Mouse (Mus musculus) embryonic stem cell, embryonic (primary cell): Measurements from ENCODE around the gene Gm47996.

Experiments
- CTCF ChIA-PET, 4 experiments: fragments of 300-600 bp in 2 of 4; fragments of 350-600 bp in 2 of 4; sonication (Branson Sonifier 250); formaldehyde crosslinking; loops; one replicate each; lab custom pipeline; 2022; ENCODE audit warnings: inconsistent platforms in 2 of 4; lab: Charles Lee
- POLR2A ChIA-PET, 4 experiments: fragments of 300-600 bp in 2 of 4; fragments of 350-600 bp in 2 of 4; sonication (Branson Sonifier 250); formaldehyde crosslinking; loops; one replicate each; lab custom pipeline; 2022; ENCODE audit warnings: antibody characterized with exemption in 4 of 4, inconsistent platforms in 1 of 4; lab: Charles Lee

Gm47996 gene

DNA sequence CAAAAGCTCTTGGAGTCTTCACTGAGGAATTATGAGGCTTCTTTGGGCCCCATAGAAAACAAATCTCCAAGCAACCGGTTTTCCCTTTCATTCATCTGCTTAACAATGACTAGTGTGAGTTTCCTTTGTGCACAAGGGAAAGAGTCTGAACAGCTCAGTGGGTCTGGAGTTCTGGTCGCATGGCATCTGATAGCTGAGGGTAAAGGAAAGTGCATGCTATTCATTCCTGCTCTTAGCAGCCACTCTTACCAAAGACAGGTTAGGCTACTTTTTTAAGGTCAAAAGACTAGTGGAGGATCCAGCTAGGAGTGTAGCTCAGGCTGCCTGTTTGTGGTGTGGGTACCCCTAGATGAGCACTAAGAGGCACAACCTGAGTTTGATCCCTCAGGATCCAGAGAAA, 25.6 kb downstream of the Gm47996 start:
- CTCF ChIA-PET = interaction anchor here in 1 of 4 experiments (0.7 kb wide), 1 partner anchor 48 kb away, joined by 3 read pairs; no protein-coding TSS in a partner anchor

DNA sequence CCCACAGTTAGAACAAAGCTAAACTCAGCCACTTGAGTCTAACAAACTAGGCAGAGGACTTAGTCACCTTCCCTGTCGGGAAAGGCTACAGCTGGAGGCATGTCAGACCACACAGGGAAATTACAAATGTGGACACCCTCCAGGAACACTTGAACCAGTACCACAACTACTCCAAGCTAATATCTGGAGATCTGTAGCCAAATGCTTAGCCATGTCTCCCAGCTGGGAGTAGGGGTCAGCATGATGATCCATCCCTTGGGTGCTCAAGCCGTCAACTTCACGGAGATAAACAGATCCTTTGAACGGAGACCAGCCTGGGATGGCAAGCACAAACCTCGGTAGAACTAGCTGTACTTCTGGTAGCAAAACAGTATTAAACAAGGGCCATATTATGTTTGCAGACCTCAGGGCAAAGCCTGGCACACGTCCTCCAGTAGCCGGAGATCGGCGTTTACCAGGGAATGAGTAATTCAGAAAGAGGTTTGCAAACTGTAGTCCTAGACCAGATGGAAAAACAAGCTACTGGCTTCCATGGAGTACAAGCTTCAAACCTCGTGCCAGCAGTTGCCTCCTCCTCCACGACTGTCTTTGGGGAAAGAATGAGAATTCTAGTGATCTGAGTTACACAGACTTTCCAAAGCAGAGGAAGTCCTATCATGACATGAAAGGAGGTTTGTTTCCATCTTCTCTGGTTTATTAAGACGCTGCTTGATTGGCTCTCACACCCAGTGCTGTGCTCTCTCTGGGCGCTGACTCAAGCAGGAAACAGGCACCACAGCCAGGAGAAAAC, 26.4 kb downstream of the Gm47996 start:
- POLR2A ChIA-PET = interaction anchor here (0.5 to 2.8 kb wide), 19 partner anchors 8 to 149 kb away, joined by 3 to 11 read pairs (median 3); partner anchors contain the start of gene Ivns1abp (in 3 of the 4)
- CTCF ChIA-PET = interaction anchor here in 1 of 4 experiments (0.7 kb wide), 1 partner anchor 10 kb away, joined by 3 read pairs; no protein-coding TSS in a partner anchor

More for the DNA sequence above, 25.6 kb downstream of the Gm47996 start:
- POLR2A ChIA-PET = interaction anchor here in 3 of 4 experiments (0.7 to 2.8 kb wide), 12 partner anchors 9 to 112 kb away, joined by 3 to 11 read pairs (median 3); partner anchors contain the start of gene Ivns1abp (in 3 of the 3)

GRCm38 (mm10) chr1:151237780-151238179, 27.8 kb downstream of the Gm47996 start:
- CTCF ChIA-PET = no interaction called here

DNA sequence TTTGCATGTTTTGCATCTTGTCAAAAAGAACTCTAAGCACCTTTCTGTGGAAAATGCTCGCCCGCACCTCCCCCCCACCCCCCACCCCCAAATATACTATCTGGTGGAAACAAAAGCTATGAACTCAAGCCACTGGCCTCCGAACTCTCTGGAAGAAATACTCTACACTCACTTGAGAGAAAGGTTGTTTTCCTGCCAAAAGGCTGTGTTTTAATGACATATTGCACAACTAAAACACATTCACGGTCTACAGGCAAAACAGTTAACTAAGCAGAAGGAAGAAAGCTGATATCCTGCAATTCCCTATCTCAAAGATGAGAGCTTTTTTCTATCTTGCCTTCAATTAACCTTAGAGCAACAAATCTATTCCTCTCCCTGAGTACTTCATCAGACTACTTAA, 33.4 kb downstream of the Gm47996 start:
- ChIA-PET CTCF (interaction anchor here in 1 of 4 experiments (0.5 kb wide), 1 partner anchor 77 kb away, joined by 6 read pairs; no protein-coding TSS in a partner anchor), POLR2A (interaction anchor here in 1 of 4 experiments (1.3 kb wide), 1 partner anchor 29 kb away, joined by 3 read pairs; no protein-coding TSS in a partner anchor)

More at GRCm38 (mm10) chr1:151237780-151238179, 27.8 kb downstream of the Gm47996 start:
- POLR2A ChIA-PET = interaction anchor here in 1 of 4 experiments (1.4 to 1.7 kb wide), 2 partner anchors 14 to 106 kb away, joined by 3 read pairs; partner anchors contain the start of gene Ivns1abp

- ChIA-PET POLR2A (interaction anchor here in 2 of 4 experiments (0.6 to 2.1 kb wide), 5 partner anchors 8 to 168 kb away, joined by 3 to 9 read pairs (median 4); partner anchors contain the start of gene Ivns1abp (in 1 of the 2)), CTCF (interaction anchor here in 3 of 4 experiments (0.5 to 2.2 kb wide), 3 partner anchors 76 to 704 kb away, joined by 3 to 6 read pairs (median 5); no protein-coding TSS in a partner anchor)
Measured at GRCm38 (mm10) chr1:151244013-151244412, 34.1 kb downstream of the Gm47996 start.

GRCm38 (mm10) chr1:151244761-151245160, 34.8 kb downstream of the Gm47996 start:
- CTCF ChIA-PET = interaction anchor here in 2 of 4 experiments (0.6 to 2.2 kb wide), 2 partner anchors 165 to 167 kb away, joined by 5 to 11 read pairs; no protein-coding TSS in a partner anchor
- POLR2A ChIA-PET = interaction anchor here in 3 of 4 experiments (0.6 to 2.1 kb wide), 14 partner anchors 9 to 771 kb away, joined by 3 to 9 read pairs (median 3); partner anchors contain the start of gene Ivns1abp (in 1 of the 3)

- POLR2A ChIA-PET = interaction anchor here in 3 of 4 experiments (0.6 to 2.1 kb wide), 14 partner anchors 9 to 771 kb away, joined by 3 to 9 read pairs (median 3); no protein-coding TSS in a partner anchor
Measured at GRCm38 (mm10) chr1:151245165-151245564, 35.2 kb downstream of the Gm47996 start.

GRCm38 (mm10) chr1:151245846-151246245, 35.9 kb downstream of the Gm47996 start:
- ChIA-PET CTCF (interaction anchor here in 2 of 4 experiments (0.8 to 2.2 kb wide), 2 partner anchors 10 to 167 kb away, joined by 3 to 5 read pairs; no protein-coding TSS in a partner anchor), POLR2A (interaction anchor here in 3 of 4 experiments (0.6 to 2.1 kb wide), 8 partner anchors 10 to 367 kb away, joined by 3 to 9 read pairs (median 4); no protein-coding TSS in a partner anchor)

More at GRCm38 (mm10) chr1:151245165-151245564, 35.2 kb downstream of the Gm47996 start:
- CTCF ChIA-PET = interaction anchor here in 2 of 4 experiments (0.6 to 2.2 kb wide), 2 partner anchors 166 to 167 kb away, joined by 5 to 11 read pairs; no protein-coding TSS in a partner anchor

- ChIA-PET POLR2A (interaction anchor here in 3 of 4 experiments (0.6 to 2.7 kb wide), 10 partner anchors 8 to 395 kb away, joined by 3 to 11 read pairs (median 4); partner anchors contain the start of gene Ivns1abp (in 2 of the 3)), CTCF (no interaction called here)
Measured at GRCm38 (mm10) chr1:151250109-151250508, 40.2 kb downstream of the Gm47996 start.

- ChIA-PET CTCF (interaction anchor here in 2 of 4 experiments (0.6 to 0.7 kb wide), 2 partner anchors 56 to 70 kb away, joined by 4 read pairs; no protein-coding TSS in a partner anchor), POLR2A (interaction anchor here in 3 of 4 experiments (0.6 to 2.7 kb wide), 13 partner anchors 8 to 394 kb away, joined by 3 to 11 read pairs (median 4); partner anchors contain the start of gene Ivns1abp (in 2 of the 3))
Measured at GRCm38 (mm10) chr1:151250529-151251193, 40.7 kb downstream of the Gm47996 start.

GRCm38 (mm10) chr1:151251194-151252010, 41.5 kb downstream of the Gm47996 start:
- ChIA-PET POLR2A (interaction anchor here in 3 of 4 experiments (0.8 to 2.7 kb wide), 11 partner anchors 8 to 249 kb away, joined by 3 to 11 read pairs (median 5); partner anchors contain the start of genes Ivns1abp (in 1 of the 3) and Rnf2 (in 1 of the 3)), CTCF (interaction anchor here in 2 of 4 experiments (0.6 to 0.7 kb wide), 2 partner anchors 55 to 71 kb away, joined by 4 read pairs; no protein-coding TSS in a partner anchor)

DNA sequence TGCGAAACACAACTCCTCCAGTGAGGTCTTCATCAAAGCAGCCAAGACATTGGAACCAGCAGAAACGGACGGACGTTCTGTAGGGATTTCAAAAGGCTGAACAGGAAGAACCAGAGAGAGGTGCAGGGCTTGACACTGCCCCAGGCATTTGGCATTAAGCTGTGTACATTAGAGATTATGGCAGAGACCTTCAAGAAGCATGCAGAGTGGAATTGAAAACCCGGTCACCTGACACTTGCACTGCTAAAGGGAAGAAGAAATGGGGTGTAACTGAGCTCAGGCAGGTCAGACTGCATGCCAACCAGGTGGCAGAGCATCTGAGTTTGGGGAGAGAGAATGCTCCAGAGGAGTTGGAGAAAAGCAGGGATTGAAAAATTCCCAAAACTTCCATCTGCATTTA, 45.5 kb downstream of the Gm47996 start:
- ChIA-PET POLR2A (interaction anchor here in 1 of 4 experiments (1.2 kb wide), 1 partner anchor 11 kb away, joined by 3 read pairs; no protein-coding TSS in a partner anchor), CTCF (interaction anchor here in 2 of 4 experiments (0.6 to 1.0 kb wide), 2 partner anchors 9 to 89 kb away, joined by 3 read pairs; no protein-coding TSS in a partner anchor)

GRCm38 (mm10) chr1:151258090-151258954, 48.4 kb downstream of the Gm47996 start:
- CTCF ChIA-PET = no interaction called here
- POLR2A ChIA-PET = interaction anchor here in 3 of 4 experiments (0.6 to 1.5 kb wide), 6 partner anchors 8 to 146 kb away, joined by 3 to 6 read pairs (median 3); partner anchors contain the start of gene Ivns1abp (in 1 of the 3)

DNA sequence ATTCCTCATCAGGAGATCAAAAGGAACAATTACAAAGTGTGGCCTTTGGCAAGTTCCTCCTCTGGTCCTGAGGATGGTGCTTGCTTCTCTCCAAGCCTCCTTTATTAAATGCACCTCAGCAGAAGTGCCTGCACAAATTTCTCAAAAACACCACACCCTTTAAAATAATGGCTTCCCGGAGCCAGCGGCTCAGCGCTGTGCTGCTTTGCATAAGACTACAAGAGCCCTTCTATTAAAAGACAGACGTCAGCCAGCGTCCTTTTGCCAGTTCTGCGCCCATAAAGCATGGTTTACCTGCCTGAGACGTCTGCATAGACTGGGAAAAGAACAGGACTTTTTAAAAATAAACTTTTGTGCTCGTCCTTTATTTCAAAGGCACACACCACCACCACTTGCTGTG, 49.1 kb downstream of the Gm47996 start:
- ChIA-PET CTCF (interaction anchor here in 1 of 4 experiments (0.6 kb wide), 1 partner anchor 913 kb away, joined by 3 read pairs; no protein-coding TSS in a partner anchor), POLR2A (interaction anchor here in 2 of 4 experiments (0.6 to 1.7 kb wide), 4 partner anchors 8 to 84 kb away, joined by 3 to 8 read pairs (median 6); no protein-coding TSS in a partner anchor)
